Mouse (Mus musculus): ENCODE results near the gene Odf4. TPM values are rescaled to one million over a fixed set of nuclear protein-coding genes. Genes with fewer than 3 reads are reported as not detected.

Gene Odf4
- not detected for polyA plus RNA-seq (2014; fragmentation: Illumina TruSeq; extraction: RNeasy Lipid Tissue Mini Kit (QIAGEN cat#74804); ENCODE audit: low replicate concordance)

GRCm38 (mm10) chr11:68926981-68927380, at the start of gene Odf4:
Gene Odf4 (minus strand): TSS chr11:68927081.

DNA sequence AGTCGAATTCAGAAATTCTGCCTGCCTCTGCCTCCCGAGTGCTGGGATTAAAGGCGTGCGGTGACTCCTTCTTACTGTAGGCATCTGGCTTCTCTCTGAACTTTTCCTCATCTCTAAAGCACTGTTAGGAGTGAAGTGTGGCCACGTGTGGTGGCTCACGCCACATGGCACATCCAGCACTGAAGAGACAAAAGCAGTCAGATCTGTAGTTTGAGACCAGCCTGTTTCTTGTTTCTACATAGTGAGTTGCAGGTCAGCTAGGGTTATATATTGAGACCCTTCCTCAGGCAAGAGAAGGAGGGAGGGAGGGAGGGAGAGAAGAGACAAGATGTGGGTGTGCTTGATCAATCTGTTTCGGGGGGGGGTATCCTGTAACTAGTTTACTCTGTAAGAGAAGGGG, 48.2 kb upstream of the Odf4 start, which contains the start of gene Rangrf:
Gene Rangrf (minus strand): TSS at position 101 of the 400 bp plus-strand sequence.

DNA sequence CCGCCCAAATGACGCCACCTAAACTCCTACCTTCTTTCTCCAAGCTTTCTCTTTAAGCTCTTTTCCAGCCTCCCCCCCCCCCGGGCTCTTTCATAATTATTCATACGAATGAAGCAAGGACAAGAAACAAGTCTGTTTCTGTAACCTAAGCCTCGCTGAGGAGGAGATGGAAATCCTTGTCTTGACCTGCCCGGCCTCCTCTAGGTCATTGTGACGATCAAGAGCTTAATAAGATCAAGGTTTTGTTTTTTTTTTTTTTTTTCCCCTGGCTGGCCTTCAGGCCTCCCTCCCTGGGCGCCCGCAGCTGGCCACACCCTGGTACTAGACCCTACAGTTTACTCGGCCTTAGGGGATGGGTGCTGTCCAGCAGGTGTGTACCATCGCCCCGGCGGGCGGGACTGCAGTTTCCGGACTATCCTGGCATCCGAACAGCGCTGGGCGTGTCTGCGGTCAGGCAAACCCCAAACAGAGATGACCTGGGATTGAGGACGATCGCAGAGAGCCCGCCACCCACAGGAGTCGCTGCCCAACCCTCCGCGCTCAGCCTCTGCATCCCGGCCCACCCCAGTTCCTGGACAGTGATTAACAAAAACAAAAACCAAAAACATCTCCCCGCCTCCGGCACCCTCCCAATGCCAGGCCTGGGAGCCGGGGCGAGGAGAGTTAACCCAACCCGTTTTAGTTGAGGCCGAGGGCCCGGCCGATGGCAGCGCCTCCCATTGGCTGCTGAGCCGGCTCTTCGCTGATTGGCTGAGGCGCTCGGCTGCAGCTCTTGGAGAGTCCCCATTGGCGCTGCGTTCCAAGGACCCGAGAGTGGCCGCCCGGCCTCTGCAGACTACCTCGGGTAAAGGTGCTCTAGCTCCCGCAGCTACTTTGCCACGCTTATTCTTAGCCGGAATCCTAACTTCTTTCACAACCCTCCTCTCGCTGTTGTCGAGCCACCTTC, 40.7 kb upstream of the Odf4 start, which contains the start of gene Slc25a35:
Gene Slc25a35 (plus strand): TSS at position 795 of the 946 bp plus-strand sequence.

DNA sequence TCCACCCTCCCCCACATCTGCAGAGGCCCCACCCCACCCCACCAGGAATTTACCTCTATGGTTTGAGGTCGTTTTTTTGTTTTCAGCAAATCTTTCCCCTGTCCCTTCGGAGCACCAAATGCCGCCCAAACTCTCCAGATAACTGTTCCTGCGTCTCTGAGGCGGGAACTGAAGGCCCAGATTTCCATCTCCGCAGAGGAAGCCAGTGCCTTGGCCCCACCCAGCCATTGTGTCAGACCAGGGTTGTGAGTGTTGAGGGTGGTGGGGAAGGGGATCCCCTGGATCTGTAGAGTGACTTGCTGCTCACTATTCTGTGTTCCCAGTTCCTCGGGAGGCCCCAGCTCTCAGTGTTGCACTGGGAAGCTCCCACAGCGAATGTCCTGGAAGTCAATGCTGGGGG, 30.4 kb upstream of the Odf4 start, which contains the start of gene Arhgef15:
Gene Arhgef15 (minus strand): TSS at position 173 of the 400 bp plus-strand sequence.

DNA sequence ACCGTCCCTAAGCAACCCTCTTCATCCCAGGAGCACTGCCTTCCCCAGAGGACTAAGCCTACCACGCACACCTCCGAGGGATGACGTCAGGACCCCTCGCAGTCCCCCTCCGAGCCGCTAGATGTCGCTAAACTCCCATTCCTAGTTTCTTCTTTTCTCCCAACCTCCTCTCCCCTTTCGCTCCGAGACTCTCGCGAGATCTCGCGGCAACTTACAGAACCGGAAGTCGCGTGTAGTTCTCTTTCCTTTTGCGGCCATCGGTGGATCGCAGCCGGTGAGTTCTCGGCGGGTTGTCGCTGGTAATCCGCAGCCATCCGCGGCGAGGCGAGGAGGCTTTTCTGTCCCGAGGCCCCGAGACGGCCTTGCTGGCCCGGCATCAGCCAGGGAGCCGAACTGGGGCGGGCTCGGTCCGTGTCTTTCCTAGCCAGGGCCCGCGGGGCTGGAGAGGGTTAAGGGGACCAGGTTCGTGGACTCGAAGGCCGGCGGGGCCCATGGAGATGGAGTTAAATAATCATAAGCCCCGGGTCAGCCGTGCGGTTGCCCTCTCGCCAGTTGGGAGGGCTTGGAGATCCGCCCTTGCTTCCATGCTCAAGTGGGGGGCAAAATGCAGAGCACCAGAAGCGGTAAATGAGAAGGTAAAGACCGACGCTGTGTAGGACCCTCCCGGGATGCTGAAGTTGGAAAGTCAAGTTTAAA, 25.4 kb downstream of the Odf4 start, which contains the start of gene Rpl26:
Gene Rpl26 (plus strand): TSS at position 233 of the 696 bp plus-strand sequence.

GRCm38 (mm10) chr11:68888253-68888652, 38.6 kb downstream of the Odf4 start, which contains the start of gene Rnf222:
Gene Rnf222 (plus strand): TSS chr11:68888553.

Other genes with a start within 250 kb of the Odf4 start
- 4.8 TPM for gene Myh10, start 235.5 kb downstream of the Odf4 start, polyA plus RNA-seq (2014; fragmentation: Illumina TruSeq; extraction: RNeasy Lipid Tissue Mini Kit (QIAGEN cat#74804); ENCODE audit: low replicate concordance)
- 79.4 TPM for gene Ndel1, start 55.2 kb downstream of the Odf4 start, polyA plus RNA-seq (2014; fragmentation: Illumina TruSeq; extraction: RNeasy Lipid Tissue Mini Kit (QIAGEN cat#74804); ENCODE audit: low replicate concordance)
- not detected for gene Rnf222, start 38.5 kb downstream of the Odf4 start, polyA plus RNA-seq (2014; fragmentation: Illumina TruSeq; extraction: RNeasy Lipid Tissue Mini Kit (QIAGEN cat#74804); ENCODE audit: low replicate concordance)
- gene Rpl26, start 25.5 kb downstream of the Odf4 start, polyA plus RNA-seq (2014; fragmentation: Illumina TruSeq; extraction: RNeasy Lipid Tissue Mini Kit (QIAGEN cat#74804); ENCODE audit: low replicate concordance): 49.2 TPM
- 1.0 TPM for gene Arhgef15, start 30.4 kb upstream of the Odf4 start, polyA plus RNA-seq (2014; fragmentation: Illumina TruSeq; extraction: RNeasy Lipid Tissue Mini Kit (QIAGEN cat#74804); ENCODE audit: low replicate concordance)
- gene Slc25a35, start 41.0 kb upstream of the Odf4 start, polyA plus RNA-seq (2014; fragmentation: Illumina TruSeq; extraction: RNeasy Lipid Tissue Mini Kit (QIAGEN cat#74804); ENCODE audit: low replicate concordance): 7.0 TPM
- gene Rangrf, start 48.1 kb upstream of the Odf4 start, polyA plus RNA-seq (2014; fragmentation: Illumina TruSeq; extraction: RNeasy Lipid Tissue Mini Kit (QIAGEN cat#74804); ENCODE audit: low replicate concordance): 3.4 TPM
- gene Pfas, start 81.4 kb upstream of the Odf4 start, polyA plus RNA-seq (2014; fragmentation: Illumina TruSeq; extraction: RNeasy Lipid Tissue Mini Kit (QIAGEN cat#74804); ENCODE audit: low replicate concordance): 4.7 TPM
- 1.7 TPM for gene Ctc1, start 88.8 kb upstream of the Odf4 start, polyA plus RNA-seq (2014; fragmentation: Illumina TruSeq; extraction: RNeasy Lipid Tissue Mini Kit (QIAGEN cat#74804); ENCODE audit: low replicate concordance)
- gene Aurkb, start 118.6 kb upstream of the Odf4 start, polyA plus RNA-seq (2014; fragmentation: Illumina TruSeq; extraction: RNeasy Lipid Tissue Mini Kit (QIAGEN cat#74804); ENCODE audit: low replicate concordance): 6.3 TPM
- gene Borcs6, start 132.6 kb upstream of the Odf4 start, polyA plus RNA-seq (2014; fragmentation: Illumina TruSeq; extraction: RNeasy Lipid Tissue Mini Kit (QIAGEN cat#74804); ENCODE audit: low replicate concordance): 2.3 TPM
- 1.7 TPM for gene Tmem107, start 143.7 kb upstream of the Odf4 start, polyA plus RNA-seq (2014; fragmentation: Illumina TruSeq; extraction: RNeasy Lipid Tissue Mini Kit (QIAGEN cat#74804); ENCODE audit: low replicate concordance)
- 53.2 TPM for gene Vamp2, start 161.4 kb upstream of the Odf4 start, polyA plus RNA-seq (2014; fragmentation: Illumina TruSeq; extraction: RNeasy Lipid Tissue Mini Kit (QIAGEN cat#74804); ENCODE audit: low replicate concordance)
- gene Per1, start 168.1 kb upstream of the Odf4 start, polyA plus RNA-seq (2014; fragmentation: Illumina TruSeq; extraction: RNeasy Lipid Tissue Mini Kit (QIAGEN cat#74804); ENCODE audit: low replicate concordance): not detected
- gene Hes7, start 193.3 kb upstream of the Odf4 start, polyA plus RNA-seq (2014; fragmentation: Illumina TruSeq; extraction: RNeasy Lipid Tissue Mini Kit (QIAGEN cat#74804); ENCODE audit: low replicate concordance): not detected
- not detected for gene 9130213A22Rik, start 195.5 kb upstream of the Odf4 start, polyA plus RNA-seq (2014; fragmentation: Illumina TruSeq; extraction: RNeasy Lipid Tissue Mini Kit (QIAGEN cat#74804); ENCODE audit: low replicate concordance)
- not detected for gene Aloxe3, start 198.8 kb upstream of the Odf4 start, polyA plus RNA-seq (2014; fragmentation: Illumina TruSeq; extraction: RNeasy Lipid Tissue Mini Kit (QIAGEN cat#74804); ENCODE audit: low replicate concordance)
- not detected for gene Alox12b, start 229.9 kb upstream of the Odf4 start, polyA plus RNA-seq (2014; fragmentation: Illumina TruSeq; extraction: RNeasy Lipid Tissue Mini Kit (QIAGEN cat#74804); ENCODE audit: low replicate concordance)

Measured in small intestine, adult 10 weeks (tissue).